Mouse (Mus musculus): ENCODE data around the gene Tekt5.

Tekt5 gene

DNA sequence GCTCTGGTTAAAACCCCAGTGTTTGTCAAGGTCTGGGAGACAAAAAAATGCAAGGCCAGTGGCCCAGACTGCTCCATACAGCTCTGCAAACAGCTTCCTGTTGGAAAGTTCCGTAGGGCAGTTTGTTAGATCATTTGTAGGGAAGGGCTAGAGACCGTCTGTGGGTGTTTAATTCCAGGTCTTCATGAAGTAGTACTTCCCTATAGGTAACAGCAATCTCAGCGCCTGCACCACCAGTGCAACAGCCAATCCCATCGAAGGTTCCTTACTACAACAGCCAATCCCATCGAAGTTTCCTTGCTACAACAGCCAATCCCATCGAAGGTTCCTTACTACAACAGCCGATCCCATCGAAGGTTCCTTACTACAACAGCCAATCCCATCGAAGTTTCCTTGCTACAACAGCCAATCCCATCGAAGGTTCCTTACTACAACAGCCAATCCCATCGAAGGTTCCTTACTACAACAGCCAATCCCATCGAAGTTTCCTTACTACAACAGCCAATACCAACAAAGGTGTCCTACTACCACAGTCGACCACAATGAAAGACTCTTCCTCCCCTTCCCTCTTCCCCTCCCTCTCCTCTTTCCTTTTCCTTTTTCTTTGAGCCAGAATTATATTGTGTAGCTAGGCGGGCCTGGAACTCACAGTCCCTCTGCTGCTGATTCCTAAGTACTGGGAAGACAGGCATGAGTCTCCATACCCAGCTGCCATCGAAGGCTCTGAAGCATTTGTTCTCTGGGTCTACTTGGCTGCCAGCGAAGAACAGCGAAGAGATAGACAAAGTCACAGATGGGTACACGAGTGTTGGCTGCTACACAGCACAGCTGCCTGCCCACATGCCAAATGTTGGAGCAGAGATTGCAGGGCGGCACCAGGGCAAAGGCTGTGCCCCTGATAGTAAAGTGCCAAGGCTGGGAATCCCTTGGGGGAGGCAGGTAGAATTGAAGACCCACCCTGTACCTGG is 58.6 kb downstream of the Tekt5 start:
- DNase-seq (ENCODE audit: low spot score): no peak

DNA sequence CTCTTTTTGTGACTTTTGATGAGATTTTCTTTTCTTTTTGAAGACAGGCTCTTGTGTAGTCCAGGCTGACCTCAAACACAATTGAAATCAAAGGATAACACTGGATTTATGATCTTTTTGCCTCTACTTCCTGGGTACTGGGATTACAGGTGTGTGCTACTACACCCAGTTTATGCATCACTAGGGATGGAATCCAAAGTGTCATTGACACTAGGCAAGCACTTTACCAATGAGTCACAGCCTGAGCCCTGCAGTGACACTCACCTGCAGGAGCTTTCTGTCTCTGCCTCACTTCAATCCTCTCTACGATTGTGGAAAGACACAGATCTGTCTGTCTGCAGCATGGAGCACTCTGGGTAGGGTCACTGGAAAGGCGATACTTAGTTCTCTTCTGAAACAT is 59.3 kb downstream of the Tekt5 start:
- no peak for DNase-seq (ENCODE audit: low spot score)

DNA sequence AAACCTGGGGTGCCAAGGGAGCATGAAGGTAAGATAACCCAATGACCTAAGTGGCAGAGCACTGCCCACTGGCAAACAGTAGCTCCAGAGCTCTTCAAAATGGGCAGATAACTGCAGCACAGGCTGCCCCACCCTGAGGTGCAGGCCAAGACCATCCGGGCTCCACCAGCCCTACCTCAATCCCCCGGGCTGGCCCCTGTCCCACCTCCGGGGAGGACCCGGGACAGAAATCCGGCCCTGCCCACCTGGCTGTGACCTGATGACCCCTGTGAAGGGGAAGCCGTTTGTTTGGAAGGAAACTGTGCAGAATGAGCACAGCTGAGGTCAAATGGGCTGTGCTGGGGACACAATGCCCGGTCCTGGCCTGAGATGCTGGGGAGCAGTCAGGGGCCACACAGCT is 62.6 kb downstream of the Tekt5 start:
- no peak for DNase-seq (ENCODE audit: low spot score)

DNA sequence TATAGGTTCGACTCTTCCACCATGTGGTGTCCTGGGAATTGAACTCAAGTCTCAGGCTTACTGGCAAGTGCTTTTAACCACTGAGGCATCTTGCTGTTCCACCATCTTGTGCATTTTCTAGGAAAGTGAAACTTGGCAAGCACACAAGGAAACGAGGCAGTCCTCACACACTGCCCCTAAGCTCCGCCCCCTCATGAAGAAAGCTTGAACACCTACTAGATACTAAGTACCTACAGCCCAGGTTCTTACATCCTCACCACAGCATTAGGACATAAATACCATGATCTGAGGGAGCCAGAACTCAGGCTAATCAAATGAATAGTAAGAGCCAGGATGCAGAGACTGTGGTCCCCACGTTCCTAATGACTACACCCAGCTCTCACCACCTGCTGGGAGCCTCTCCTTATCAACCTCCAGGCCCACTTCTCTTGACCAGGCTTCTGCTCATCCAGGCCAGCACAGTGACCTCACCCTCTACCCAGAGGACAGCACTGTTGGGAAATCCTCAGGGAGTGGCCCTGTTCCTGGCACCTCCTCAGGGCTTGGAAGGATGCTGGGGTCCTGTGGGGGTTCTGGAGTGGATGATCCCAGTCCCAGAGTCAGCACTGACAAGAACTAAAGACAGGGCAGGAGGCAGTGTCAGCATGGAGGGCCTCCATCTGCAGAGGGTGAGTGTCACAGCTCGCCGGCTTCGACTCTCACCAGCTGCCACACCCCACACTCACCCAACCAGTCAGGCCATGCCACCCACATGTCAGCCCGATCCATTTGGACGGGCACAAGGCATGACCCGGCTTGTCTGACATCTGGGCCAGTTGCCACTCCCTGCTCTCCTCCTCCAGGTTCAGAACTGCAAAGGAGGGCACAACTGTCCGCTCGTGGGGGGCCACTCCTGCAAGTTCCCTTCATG is 64.4 kb downstream of the Tekt5 start:
- no peak for DNase-seq (ENCODE audit: low spot score)

DNA sequence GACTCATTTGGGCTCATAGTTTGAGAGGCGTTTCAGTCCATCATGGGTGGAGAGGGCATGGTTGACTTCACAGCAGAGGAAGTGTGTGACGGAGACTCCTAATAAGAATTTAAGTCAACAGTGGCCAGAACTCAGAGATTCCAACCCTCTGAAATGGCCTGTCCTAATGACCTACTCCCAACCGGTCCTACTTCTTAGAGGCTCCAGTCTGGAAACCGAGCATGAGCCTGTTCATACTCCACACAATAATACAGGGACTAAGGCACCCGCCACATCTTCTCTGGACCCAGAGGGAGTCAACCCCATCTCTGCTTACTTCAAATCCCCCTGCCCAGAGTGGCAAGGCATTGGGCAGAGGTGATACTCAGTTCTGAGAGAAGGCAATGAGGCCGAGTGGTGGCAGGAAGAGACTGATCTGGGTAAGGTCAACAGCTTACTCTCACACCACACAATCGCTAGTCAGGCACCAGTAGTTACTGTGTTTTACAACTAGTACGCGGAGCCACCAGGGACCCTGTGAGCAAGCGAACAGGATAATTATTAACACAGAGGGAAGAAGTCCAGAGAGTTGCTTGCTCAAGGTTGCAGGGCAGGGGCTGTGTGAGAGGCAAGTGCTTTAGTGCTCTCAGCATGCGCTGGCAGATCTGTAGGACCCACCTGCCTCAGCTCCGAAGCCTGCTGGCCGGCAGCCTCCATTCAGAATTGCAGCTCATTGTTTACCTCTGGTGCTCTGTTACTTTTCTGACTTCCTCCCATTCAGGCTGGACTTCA is 67.5 kb downstream of the Tekt5 start:
- no peak for DNase-seq (ENCODE audit: low spot score)

DNA sequence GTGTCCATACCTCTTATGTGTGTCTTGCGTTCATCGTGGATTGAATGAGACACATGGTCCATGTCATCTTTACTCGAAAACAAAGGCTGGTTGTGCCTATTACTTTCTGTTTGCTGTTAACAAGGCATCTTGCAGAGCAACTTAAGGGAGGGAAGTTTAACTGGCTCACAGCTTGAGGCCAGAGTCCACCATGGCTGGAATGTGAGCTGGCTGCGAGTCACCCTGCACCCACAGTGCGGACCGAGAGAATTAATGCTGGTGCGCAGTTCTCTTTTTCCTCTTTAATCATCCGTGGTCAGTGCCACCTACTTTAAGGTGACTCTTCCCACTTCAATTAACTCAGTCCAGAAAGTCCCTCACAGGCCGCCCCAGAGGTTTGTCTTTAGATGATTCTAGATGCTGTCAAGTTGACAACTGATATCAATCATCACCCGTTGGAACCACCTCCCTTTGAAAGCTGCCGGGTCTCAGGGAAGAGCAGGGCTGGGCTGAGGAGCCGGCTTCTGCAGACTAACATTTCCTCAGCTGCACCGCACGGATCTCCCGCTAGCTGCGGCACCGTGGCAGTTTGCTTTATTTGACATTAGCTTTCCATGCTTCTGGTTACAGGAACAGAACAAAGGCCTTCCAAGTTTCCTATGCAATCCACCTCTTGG is 75.2 kb downstream of the Tekt5 start:
- no peak for DNase-seq (ENCODE audit: low spot score)

DNA sequence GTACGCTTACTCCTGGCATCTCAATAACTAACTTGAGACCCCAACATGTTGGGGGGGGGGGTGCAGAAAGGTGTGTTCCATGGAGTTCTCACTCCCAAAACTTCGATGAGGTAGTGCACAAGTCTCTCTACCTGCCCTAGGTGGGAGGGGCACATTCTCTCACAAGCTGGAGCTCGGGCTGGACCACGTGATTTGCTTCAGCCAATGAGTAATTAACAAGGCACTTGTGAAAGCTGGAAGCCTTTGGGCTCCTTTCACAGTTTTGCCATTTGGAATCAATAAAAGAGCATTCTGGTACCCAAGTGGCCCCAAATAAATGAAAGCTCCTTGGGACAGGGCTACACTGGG is 78.1 kb downstream of the Tekt5 start:
- no peak for DNase-seq (ENCODE audit: low spot score)

DNA sequence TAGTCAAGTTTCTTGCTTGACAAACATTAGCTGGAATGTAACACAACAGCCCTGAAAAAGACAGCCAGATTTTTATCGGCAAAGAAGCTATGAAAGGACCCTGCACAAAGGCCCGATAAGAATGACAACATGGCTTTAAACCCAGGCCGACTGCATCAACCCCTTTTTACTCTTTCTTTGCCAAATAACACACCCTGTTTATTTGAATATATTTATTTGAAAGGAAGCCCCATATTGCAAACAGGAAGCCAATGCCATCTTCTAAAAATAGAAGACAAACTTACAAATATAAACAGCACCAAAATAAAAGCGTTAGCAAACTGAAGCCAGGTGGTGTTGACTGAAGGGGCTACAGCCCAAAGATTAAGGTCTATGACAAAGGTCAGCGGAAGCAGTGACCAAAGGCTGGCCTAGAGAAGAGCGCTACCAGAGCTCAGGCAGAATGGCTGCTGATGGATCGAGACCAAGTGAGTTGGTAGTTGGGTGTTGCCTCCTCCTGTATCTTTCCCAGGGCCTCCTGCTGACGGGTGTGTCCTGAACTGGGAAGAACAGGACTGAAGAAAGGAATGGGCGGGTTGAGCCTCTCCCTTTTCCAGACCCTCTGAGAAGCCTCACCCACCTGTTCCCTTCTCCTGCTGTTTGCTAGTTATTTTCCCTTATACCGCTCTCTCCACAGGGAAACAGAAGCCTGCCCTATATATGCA is 78.6 kb downstream of the Tekt5 start:
- no peak for DNase-seq (ENCODE audit: low spot score)

DNA sequence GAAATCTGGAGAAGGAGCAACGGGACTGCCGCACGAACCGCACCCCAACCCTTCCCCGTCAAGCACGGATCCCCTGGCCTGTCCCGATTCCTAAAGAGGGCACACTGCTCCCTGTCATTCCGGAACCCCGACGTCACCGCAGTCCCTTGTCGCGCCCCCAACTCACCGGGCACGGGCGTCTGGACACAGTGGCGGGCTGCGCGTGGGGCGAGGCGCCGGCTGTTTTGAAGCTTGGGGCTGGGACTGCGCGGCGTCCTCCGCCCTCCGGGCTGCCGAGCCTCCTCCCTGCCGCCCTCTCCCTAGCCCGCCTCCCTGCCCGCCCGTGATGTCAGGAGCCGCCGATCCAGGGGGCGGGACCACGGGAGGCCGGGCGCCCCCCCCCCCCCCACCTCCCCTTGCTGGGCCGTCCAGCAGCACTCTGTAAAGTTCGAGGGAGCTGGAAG is 81.6 kb downstream of the Tekt5 start, which contains the start of gene Emp2:
Gene Emp2 (minus strand): TSS at position 323 of the 443 bp plus-strand sequence.
- no peak for DNase-seq (ENCODE audit: low spot score)

DNA sequence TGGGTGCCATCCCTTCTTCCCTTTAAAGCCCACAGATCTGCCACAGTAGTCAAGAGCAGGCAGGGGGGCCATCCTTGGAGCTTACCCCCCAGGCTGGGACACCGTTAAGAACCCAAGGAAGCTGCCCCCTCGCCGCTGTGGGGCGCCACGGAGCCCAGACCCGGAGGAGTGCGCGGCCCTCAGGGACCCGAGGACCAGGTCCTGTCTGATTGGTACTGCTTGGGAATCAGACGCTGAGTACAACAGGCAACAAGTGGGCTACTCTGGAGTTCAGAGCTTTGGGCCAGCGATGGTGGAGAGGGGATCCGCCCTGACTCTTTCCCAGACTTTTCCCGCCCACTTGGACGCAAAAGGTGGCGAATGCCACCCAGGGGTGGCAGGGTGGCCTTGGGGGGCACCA is 82.1 kb downstream of the Tekt5 start:
- DNase-seq (ENCODE audit: low spot score): no peak

DNA sequence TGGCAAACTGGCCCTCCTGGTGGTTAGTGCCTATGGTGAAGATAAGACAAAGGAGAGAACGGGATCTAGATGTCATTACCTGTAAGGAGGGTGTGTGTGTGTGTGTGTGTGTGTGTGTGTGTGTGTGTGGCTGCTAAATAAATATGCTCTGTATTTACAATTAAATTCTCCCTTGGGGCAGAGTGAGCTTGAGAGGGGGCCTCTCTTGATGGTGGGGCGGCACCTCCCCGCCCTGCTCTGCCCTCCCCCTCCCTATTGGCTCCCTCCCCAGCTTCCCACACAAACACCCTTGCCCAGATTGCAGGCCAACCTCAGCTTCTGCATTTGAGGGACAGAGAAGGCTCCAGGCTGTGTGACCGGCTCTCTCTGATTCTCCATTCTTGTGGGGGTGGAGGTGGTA is 83.3 kb downstream of the Tekt5 start:
- no peak for DNase-seq (ENCODE audit: low spot score)

DNA sequence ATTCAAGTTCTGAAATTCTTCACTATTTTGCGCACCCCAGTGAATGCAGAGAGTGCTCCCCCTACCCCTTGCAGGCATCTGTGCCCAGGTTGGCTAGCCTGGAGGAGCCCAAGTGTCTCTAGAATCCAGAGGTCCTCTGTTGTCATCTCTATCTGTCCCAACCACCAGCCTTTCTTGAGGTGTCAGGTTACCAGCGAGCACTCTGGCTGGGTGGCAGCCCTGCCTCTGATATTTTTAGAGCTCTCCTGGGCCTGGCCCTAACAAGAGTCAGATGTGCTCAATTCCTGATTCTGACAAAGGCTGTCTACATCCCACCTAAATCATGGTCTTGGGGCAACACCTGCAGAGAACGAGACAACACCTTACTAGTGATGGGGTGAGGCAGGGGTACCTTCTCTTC is 84.2 kb downstream of the Tekt5 start:
- no peak for DNase-seq (ENCODE audit: low spot score)

DNA sequence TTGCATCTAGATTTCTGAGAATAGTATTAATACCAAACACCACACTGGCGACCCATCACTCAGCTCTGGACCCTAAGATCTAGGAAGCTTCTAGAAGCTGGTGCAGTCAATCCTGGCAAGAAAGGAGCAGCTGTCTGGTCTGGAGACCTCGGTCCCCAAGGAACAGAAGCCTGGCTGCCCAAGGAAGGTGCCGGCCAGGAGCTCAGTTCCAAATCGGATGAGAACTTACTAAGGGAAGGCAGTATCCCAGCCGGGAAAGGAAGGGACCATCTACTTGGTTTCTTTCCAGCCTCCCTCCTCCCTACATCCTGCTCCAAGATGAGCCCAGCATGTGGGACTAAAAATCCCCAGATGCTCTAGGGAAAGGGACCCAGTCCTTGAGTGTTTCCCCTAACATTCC is 84.8 kb downstream of the Tekt5 start:
- no peak for DNase-seq (ENCODE audit: low spot score)

All from T-cell, adult 2 months (primary cell).